Comparison of ENCODE assay signal across 8 mouse cellular contexts in genomic region chr14:121339951-121340401, GRCm38 (mm10). TPM values are rescaled to one million over a fixed set of nuclear protein-coding genes. Genes with fewer than 3 reads are reported as not detected.
DNase-seq lines count a peak whose midpoint lies in the region; ATAC-seq and TF ChIP-seq lines count a peak whose summit lies in the region.

No protein-coding gene starts in this region.

- peaks cover 28% of the 10 kb centered on the region for H3K36me3 ChIP-seq in kidney, embryonic 15.5 days
- H3K36me3 ChIP-seq in hindbrain, postnatal 0 days (ENCODE audit: insufficient read depth, low read length), result peaks cover 7% of the 10 kb centered on the region

- peaks cover 54% of the 10 kb centered on the region for H3K4me1 ChIP-seq in kidney, embryonic 15.5 days
- 0 out of 2 replicates have a peak, but pooled peaks cover 6% of the 10 kb centered on the region for H3K4me1 ChIP-seq in hindbrain, postnatal 0 days (ENCODE audit: insufficient read depth, low read length)

- H3K27ac ChIP-seq in kidney, embryonic 15.5 days, result 0 out of 2 replicates have a peak overlapping the region, but pooled peaks have one; percentile 51
- H3K27ac ChIP-seq in hindbrain, postnatal 0 days, result no peak overlapping the region

- H3K9me3 ChIP-seq in kidney, embryonic 15.5 days (replicated peaks), result no peaks in the 10 kb centered on the region
- H3K9me3 ChIP-seq in hindbrain, postnatal 0 days (ENCODE audit: low read length), result no peaks in the 10 kb centered on the region

- H3K4me2 ChIP-seq in kidney, embryonic 15.5 days, result no peak overlapping the region
- no peak overlapping the region for H3K4me2 ChIP-seq in hindbrain, postnatal 0 days (ENCODE audit: low read depth, low read length)

- no peak overlapping the region for H3K9ac ChIP-seq in kidney, embryonic 15.5 days
- no peak overlapping the region for H3K9ac ChIP-seq in hindbrain, postnatal 0 days (replicated peaks; ENCODE audit: low read length)

- no peaks in the 10 kb centered on the region for H3K27me3 ChIP-seq in kidney, embryonic 15.5 days
- H3K27me3 ChIP-seq in hindbrain, postnatal 0 days (ENCODE audit: insufficient read depth, low read length), result no peaks in the 10 kb centered on the region

- no peak overlapping the region for H3K4me3 ChIP-seq in kidney, embryonic 15.5 days (replicated peaks)
- H3K4me3 ChIP-seq in hindbrain, postnatal 0 days (ENCODE audit: low read length), result no peak overlapping the region

- peak; percentile 56 for DNase-seq in ovary, adult 18-20 months (ENCODE audit: low spot score)
- no peak for DNase-seq in ovary, postnatal 10 days (ENCODE audit: low spot score)
- peak; percentile 73 for DNase-seq in gastrocnemius, postnatal 14 days
- DNase-seq in hindbrain, postnatal 0 days (ENCODE audit: low spot score), result no peak
- DNase-seq in frontal cortex, adult 2 months (ENCODE audit: extremely low spot score in 1 of 2, low spot score in 1 of 2), result no peak

- ATAC-seq in kidney, embryonic 15.5 days (replicated peaks; ENCODE audit: low FRiP score), result peak; percentile 59
- peak; percentile 26; the same call in 1 of the 2 replicates for ATAC-seq in megakaryocyte-erythroid progenitor cell, adult 5-6 weeks (replicated peaks; ENCODE audit: low FRiP score, low TSS enrichment, poor library complexity, severe bottlenecking)
- no peak for ATAC-seq in CD4-positive, CD25-positive, alpha-beta regulatory T cell, adult 4 months
- no peak for ATAC-seq in hindbrain, postnatal 0 days

- TF ChIP-seq CTCF in hindbrain, postnatal 0 days (IDR thresholded peaks at IDR 0.05; ENCODE audit: low read depth), result no peak

- 46% methylated on average over 8 of the region's 8 CpGs for WGBS in kidney, embryonic 15.5 days
- WGBS in hindbrain, postnatal 0 days, result 80% methylated on average over 8 of the region's 8 CpGs

- intact Hi-C loops in gastrocnemius, postnatal 14 days (cut with DNase I; ENCODE audit: low total_unique reads), result no loop called here

RNA-seq across cellular contexts. Expression of gene Stk24, which starts 39.8 kb away (rescaled TPM):
- 10 to 100 TPM; 24.7 to 29.7 TPM for total RNA-seq in gastrocnemius, postnatal 14 days (2021)
- 37.9 and 39.3 TPM in 2 replicates for polyA plus RNA-seq in kidney, embryonic 15.5 days (2015; fragmentation: Nextera tagmentation; extraction: Ambion mirVana)
- total RNA-seq in megakaryocyte-erythroid progenitor cell, adult 5-6 weeks (2014; fragmentation: Nextera tagmentation), result 117 and 138 TPM in 2 replicates
- 81.3 and 102 TPM in 2 replicates for total RNA-seq in megakaryocyte-erythroid progenitor cell, adult 5-6 weeks (2017)
- 10 to 100 TPM; 63.3 to 68.7 TPM for polyA plus RNA-seq in CD4-positive, CD25-positive, alpha-beta regulatory T cell, adult 4 months (2017; shearing (Covaris generic))
- total RNA-seq in hindbrain, postnatal 0 days (2014; rRNA removed), result 18.7 and 27.5 TPM in 2 replicates
- polyA plus RNA-seq in hindbrain, postnatal 0 days (2015; fragmentation: Nextera tagmentation; extraction: Ambion mirVana), result 14.2 and 15.0 TPM in 2 replicates
- 30.9 and 32.3 TPM in 2 replicates for polyA plus RNA-seq in frontal cortex, adult 2 months (2012; rRNA removed)

Comparison
In these comparisons a context has a peak if more than half of its experiments do, and no peak if none do; other contexts are left out.
1. DNase-seq: peak in ovary, adult 18-20 months (single experiment) and gastrocnemius, postnatal 14 days (single experiment); none in ovary, postnatal 10 days (single experiment), hindbrain, postnatal 0 days (single experiment) and frontal cortex, adult 2 months (0 of 2).
2. ATAC-seq: peak in kidney, embryonic 15.5 days (single experiment) and megakaryocyte-erythroid progenitor cell, adult 5-6 weeks (single experiment); none in CD4-positive, CD25-positive, alpha-beta regulatory T cell, adult 4 months (single experiment) and hindbrain, postnatal 0 days (single experiment).